Mouse (Mus musculus) lung, embryonic 16.5 days (tissue): ENCODE results near the gene Mettl1. TPM values are rescaled to one million over a fixed set of nuclear protein-coding genes. Genes with fewer than 3 reads are reported as not detected.
A peak's percentile ranks its signal among the peaks of the same experiment; 100 is the strongest.

ENCODE experiments used
- ATAC-seq: fragments of 200-750 bp; cut with Nextera tagmentation; 2 replicates; pipeline ENCODE4 v1.8.0; 2017; ENCODE audit warnings: low read depth, mild to moderate bottlenecking, moderate library complexity
- H3K27ac ChIP-seq: fragments of 300-500 bp; sonication (generic); 2 replicates; pipeline ENCODE4 v1.5.1; 2014; ENCODE audit warnings: mild to moderate bottlenecking, control low read depth, low read length
- H3K27me3 ChIP-seq: fragments of 300-500 bp; sonication (generic); 2 replicates; pipeline ENCODE4 v1.6.1; 2014; ENCODE audit warnings: low read depth, low read length, mixed read lengths; ENCODE audit not compliant: control insufficient read depth, insufficient read depth
- H3K36me3 ChIP-seq: fragments of 300-500 bp; sonication (generic); 2 replicates; pipeline ENCODE4 v1.6.1; 2014; ENCODE audit warnings: low read length; ENCODE audit not compliant: control insufficient read depth, insufficient read depth
- H3K4me1 ChIP-seq: fragments of 300-500 bp; sonication (generic); replicated peaks from 2 replicates; pipeline ENCODE4 v1.6.1; 2014; ENCODE audit warnings: low read length, mixed read lengths; ENCODE audit not compliant: control insufficient read depth, insufficient read depth
- H3K4me2 ChIP-seq: fragments of 300-500 bp; sonication (generic); 2 replicates; pipeline ENCODE4 v1.6.1; 2014; ENCODE audit warnings: low read depth, low read length, control low read depth
- H3K4me3 ChIP-seq: fragments of 300-500 bp; sonication (generic); 2 replicates; pipeline ENCODE4 v1.5.1; 2014; ENCODE audit warnings: mild to moderate bottlenecking, low read length, control low read depth
- H3K9ac ChIP-seq: fragments of 300-500 bp; sonication (generic); 2 replicates; pipeline ENCODE4 v1.6.1; 2014; ENCODE audit warnings: low read length, control low read depth
- H3K9me3 ChIP-seq: fragments of 300-500 bp; sonication (generic); 2 replicates; pipeline ENCODE4 v1.6.1; 2016; ENCODE audit warnings: low read length; ENCODE audit not compliant: control insufficient read depth
- WGBS: fragments of 180-500 bp; shearing (Covaris S2); extraction: QIAGEN DNeasy Blood & Tissue Kit; methylation state at CpG from one replicate; pipeline ENCODE4 v1.1.7; 2014; 5-methylcytosine and 5-hydroxymethylcytosine counted together
- polyA plus RNA-seq: library from polyadenylated mRNA; unstranded; fragments of >200 nt; fragmentation: Nextera tagmentation; extraction: Ambion mirVana; gene quantifications from 2 replicates; pipeline ENCODE4 v1.2.1, GENCODE M21; 2015

Gene Mettl1
- polyA plus RNA-seq, 1 experiment from 2014 or later, result 39.9 TPM

DNA sequence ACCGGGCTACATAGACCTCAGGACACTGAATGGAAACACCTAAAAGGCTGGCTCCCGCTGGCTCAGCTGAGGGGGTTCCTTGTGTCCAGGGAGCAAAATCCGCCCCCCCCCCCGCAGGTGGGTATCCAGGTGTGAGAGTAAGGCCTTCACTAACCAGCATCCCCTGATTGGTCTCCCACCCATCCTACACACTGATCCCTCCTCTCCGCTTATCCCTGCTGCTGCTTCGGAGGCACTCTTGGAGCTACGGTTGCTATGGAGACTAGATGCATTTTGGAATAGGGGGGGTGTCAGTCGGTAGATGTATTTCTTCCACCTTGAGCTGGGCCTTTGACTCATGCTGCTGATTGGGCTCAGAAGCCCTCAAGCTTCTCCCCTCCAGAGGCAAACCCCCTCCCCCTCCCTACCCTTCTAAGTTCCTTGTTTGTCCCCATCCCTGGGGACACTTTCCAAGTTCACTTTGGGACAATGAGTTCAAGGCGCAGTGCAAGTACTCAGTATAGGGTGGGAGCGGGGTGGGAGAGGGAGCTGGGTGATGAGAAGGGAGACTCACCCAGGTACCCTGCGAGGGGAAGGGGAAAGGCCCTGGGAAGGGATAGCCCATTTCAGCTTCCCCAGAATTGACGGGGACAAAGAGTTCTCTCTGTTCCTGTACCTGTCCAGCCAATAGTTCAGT lies 36.9 kb downstream of the Mettl1 start:
- Histone ChIP-seq H3K27me3 (peaks cover 67% of the 10 kb centered on the region), H3K4me1 (peaks cover 19% of the 10 kb centered on the region), H3K36me3 (no peaks in the 10 kb centered on the region), H3K4me2 (peak overlapping the region; percentile 81; the same call in 1 of the 2 replicates), H3K27ac (no peak overlapping the region), H3K4me3 (peak overlapping the region; percentile 47), H3K9me3 (no peaks in the 10 kb centered on the region), H3K9ac (no peak overlapping the region)
- WGBS, result 5% methylated on average over 12 of the region's 12 CpGs
- ATAC-seq, result no peak

DNA sequence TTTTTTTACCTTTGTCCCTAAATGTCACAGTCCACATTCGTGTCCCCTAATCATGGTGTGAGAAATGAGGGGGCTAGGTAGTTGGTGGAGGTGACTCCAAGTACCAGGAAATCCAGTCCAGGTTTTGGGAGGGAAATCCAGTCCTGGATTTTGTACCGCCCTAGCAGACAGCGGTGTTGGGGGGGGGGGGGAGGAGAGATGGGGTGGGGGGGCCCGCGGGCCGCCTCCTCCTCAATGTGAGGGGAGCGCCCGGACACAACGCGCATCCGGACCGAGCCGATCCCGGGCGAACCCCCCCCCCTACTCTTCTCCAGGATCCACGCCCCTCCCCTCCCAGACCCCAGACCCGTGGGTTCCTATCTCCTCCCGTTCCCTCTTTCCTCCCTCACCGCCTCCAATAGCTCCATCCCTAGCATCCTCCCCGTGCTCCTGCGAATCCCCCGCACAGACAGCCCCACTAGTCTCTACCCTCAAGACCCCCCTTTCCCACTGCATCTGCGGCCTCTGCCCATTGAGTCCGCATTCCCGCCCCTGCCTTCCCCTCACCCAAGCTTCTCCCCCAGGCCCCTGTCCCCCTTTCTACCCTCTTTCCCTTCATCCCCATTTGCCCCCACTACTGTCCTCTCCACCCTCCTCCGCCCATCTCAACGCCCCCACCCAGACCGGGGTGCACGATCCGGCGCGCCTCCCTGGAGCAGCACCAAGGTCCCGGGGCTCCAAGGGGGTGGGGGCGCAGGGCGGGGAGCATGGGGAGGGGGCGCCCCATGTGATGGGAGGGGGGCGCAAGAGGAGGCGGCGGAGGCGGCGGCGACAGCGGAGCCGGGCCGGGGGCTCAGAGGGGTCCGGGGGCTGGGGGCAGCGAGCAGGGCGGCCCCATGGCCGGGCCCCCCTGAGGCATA lies 37.7 kb downstream of the Mettl1 start:
- 2% methylated on average over 27 of the region's 49 CpGs for WGBS
- H3K27me3 ChIP-seq, result peaks cover 75% of the 10 kb centered on the region
- peak; percentile 40; the same call in 1 of the 2 replicates for ATAC-seq
- H3K4me3 ChIP-seq, result peak overlapping the region; percentile 47
- H3K9me3 ChIP-seq, result no peaks in the 10 kb centered on the region
- H3K4me2 ChIP-seq, result peak overlapping the region; percentile 81
- H3K27ac ChIP-seq, result no peak overlapping the region
- H3K36me3 ChIP-seq, result no peaks in the 10 kb centered on the region
- H3K9ac ChIP-seq, result peak overlapping the region; percentile 41
- H3K4me1 ChIP-seq, result peaks cover 19% of the 10 kb centered on the region

GRCm38 (mm10) chr10:127079665-127080391 lies 38.6 kb downstream of the Mettl1 start:
- WGBS, result 5% methylated on average over 64 of the region's 70 CpGs
- H3K9me3 ChIP-seq, result no peaks in the 10 kb centered on the region
- H3K36me3 ChIP-seq, result no peaks in the 10 kb centered on the region
- peaks cover 75% of the 10 kb centered on the region for H3K27me3 ChIP-seq
- H3K4me3 ChIP-seq, result peak overlapping the region; percentile 47
- H3K4me2 ChIP-seq, result peak overlapping the region; percentile 81
- no peak for ATAC-seq
- no peak overlapping the region for H3K27ac ChIP-seq
- peak overlapping the region; percentile 41 for H3K9ac ChIP-seq
- H3K4me1 ChIP-seq, result peaks cover 19% of the 10 kb centered on the region

DNA sequence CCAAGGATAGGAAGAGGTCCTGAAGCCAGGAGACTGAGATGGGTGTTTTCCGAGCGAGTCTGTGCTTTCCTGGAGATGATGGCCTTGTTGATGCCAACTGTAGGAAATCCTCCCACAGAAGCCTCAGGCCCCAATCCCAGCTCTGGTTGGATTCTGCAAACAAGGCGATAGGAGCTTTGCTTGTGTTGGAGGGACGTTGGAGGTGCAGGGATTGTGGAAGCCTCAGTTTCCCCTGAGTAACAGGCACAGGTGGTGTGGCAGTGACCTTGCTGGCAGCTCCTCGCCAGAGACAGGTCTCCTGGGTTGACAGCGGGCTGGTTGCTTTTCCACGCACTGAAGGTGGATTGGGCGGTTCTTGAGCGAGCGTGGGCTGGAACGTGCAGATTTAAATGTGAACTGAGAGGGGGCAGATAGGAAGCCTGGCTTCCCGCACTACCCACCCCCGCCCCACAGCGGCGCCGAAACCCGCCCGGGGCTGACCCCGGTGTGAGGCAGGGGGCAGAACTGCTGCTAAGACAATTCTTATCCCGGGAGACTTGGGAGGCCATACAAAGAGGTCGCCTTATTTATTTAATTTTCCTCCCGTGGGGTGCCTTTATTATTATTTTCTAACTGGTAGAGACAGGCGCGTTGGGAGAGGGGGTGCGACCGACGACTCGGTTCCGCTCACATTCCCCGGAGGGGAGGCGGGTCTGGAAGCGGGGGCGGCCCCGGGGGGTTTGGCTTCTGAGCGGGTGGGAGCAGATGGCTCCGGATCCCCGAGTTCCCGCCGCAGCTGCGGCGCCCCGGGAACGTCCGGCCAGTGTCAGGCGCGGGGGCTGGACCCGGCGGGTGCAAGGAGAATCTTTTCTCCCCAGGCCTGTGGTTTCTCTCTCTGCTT lies 39.9 kb downstream of the Mettl1 start:
- H3K4me2 ChIP-seq, result peak overlapping the region; percentile 55
- no peaks in the 10 kb centered on the region for H3K36me3 ChIP-seq
- peaks cover 19% of the 10 kb centered on the region for H3K4me1 ChIP-seq
- no peaks in the 10 kb centered on the region for H3K9me3 ChIP-seq
- H3K4me3 ChIP-seq, result peak overlapping the region; percentile 35
- 0 out of 2 replicates have a peak overlapping the region, but pooled peaks have one; percentile 32 for H3K9ac ChIP-seq
- peaks cover 72% of the 10 kb centered on the region for H3K27me3 ChIP-seq
- 5% methylated on average over 48 of the region's 48 CpGs for WGBS
- no peak overlapping the region for H3K27ac ChIP-seq
- 0 out of 2 replicates have a peak, but pooled peaks have one; percentile 6 for ATAC-seq

DNA sequence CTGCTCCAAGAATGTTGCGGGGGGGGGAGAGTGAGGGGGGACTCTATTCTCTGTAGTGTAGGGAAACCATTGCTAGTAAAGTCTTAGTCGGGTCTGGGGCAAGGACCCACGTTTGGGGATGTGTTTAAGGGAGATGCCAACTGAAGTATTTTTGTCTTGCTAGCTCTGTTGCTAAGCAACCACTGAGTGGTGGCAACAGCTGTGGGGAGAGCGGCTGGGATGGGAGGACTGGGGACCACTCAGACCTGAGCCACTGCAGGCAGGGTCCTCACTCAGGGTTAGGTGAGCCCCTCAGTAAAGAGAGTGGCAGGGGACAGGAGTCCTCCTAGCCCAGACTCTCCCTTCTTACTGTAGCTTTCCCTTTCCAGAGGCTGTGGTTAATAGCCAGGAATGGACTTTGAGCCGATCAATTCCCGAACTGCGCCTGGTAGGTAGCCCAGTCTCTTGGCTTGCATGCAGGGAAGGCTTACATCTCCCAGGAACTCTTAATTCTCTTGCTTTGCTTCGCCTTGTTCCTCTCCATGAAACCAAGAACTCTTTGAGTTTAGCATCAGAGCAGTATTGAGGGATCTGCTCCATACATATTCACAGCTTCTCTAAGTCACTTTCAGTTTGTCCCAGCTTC lies 40.9 kb downstream of the Mettl1 start:
- 28% methylated on average over 8 of the region's 8 CpGs for WGBS
- Histone ChIP-seq H3K4me3 (no peak overlapping the region), H3K4me1 (peaks cover 19% of the 10 kb centered on the region), H3K9ac (no peak overlapping the region), H3K9me3 (no peaks in the 10 kb centered on the region), H3K4me2 (no peak overlapping the region), H3K27ac (no peak overlapping the region), H3K27me3 (peaks cover 65% of the 10 kb centered on the region), H3K36me3 (no peaks in the 10 kb centered on the region)
- no peak for ATAC-seq

- Histone ChIP-seq H3K4me3 (no peak overlapping the region), H3K9ac (no peak overlapping the region), H3K4me2 (no peak overlapping the region), H3K4me1 (peaks cover 19% of the 10 kb centered on the region), H3K36me3 (no peaks in the 10 kb centered on the region), H3K27me3 (peaks cover 60% of the 10 kb centered on the region), H3K27ac (no peak overlapping the region), H3K9me3 (no peaks in the 10 kb centered on the region)
- ATAC-seq, result no peak
- 24% methylated on average over 8 of the region's 8 CpGs for WGBS
These were observed 42.2 kb downstream of the Mettl1 start for GRCm38 (mm10) chr10:127083292-127083914.

GRCm38 (mm10) chr10:127083915-127084306 lies 42.7 kb downstream of the Mettl1 start:
- no peak overlapping the region for H3K27ac ChIP-seq
- no peak overlapping the region for H3K4me2 ChIP-seq
- no peaks in the 10 kb centered on the region for H3K9me3 ChIP-seq
- ATAC-seq, result no peak
- no peak overlapping the region for H3K4me3 ChIP-seq
- no peaks in the 10 kb centered on the region for H3K36me3 ChIP-seq
- 35% methylated on average over 5 of the region's 5 CpGs for WGBS
- H3K4me1 ChIP-seq, result peaks cover 19% of the 10 kb centered on the region
- no peak overlapping the region for H3K9ac ChIP-seq
- H3K27me3 ChIP-seq, result peaks cover 55% of the 10 kb centered on the region

DNA sequence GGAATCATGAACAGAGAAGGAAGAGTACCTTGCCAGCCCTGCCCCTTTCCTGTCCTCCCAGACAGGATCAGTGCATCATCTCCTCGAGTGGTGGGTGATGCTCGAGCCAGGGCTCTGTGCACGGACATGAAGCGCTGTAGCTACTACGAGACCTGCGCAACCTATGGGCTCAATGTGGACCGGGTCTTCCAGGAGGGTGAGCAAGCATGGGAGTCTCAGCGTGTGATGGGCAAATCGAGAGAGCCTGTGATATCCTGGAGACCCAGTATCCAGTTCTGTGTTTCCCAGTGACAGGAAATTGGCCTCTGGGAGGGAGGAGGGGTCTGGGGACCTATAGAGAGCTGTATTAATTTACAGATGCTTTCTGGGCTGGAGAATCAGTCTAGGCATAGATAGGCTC lies 43.8 kb downstream of the Mettl1 start:
- Histone ChIP-seq H3K27ac (no peak overlapping the region), H3K4me1 (peaks cover 9% of the 10 kb centered on the region), H3K9ac (no peak overlapping the region), H3K4me3 (no peak overlapping the region), H3K9me3 (no peaks in the 10 kb centered on the region), H3K36me3 (no peaks in the 10 kb centered on the region), H3K4me2 (no peak overlapping the region), H3K27me3 (peaks cover 54% of the 10 kb centered on the region)
- WGBS, result 70% methylated on average over 9 of the region's 9 CpGs
- no peak for ATAC-seq
